Mouse (Mus musculus) heart, embryonic 14.5 days (tissue): ENCODE results near the gene Kcnq1. TPM values are rescaled to one million over a fixed set of nuclear protein-coding genes. Genes with fewer than 3 reads are reported as not detected.

Source experiments
- ATAC-seq: fragments of 200-750 bp; cut with Nextera tagmentation; 2 replicates; pipeline ENCODE4 v1.8.0; 2017; ENCODE audit warnings: low read depth, moderate TSS enrichment; ENCODE audit not compliant: insufficient number of reproducible peaks, insufficient read depth, low FRiP score
- H3K27ac ChIP-seq, 2 experiments: fragments of 200-500 bp in 1 of 2; fragments of 300-500 bp in 1 of 2; sonication (generic) in 1 of 2; replicated peaks in 1 of 2; 2 replicates each; pipeline ENCODE4 v1.5.1; 2012 to 2014; ENCODE audit warnings: low read depth in 2 of 2, low read length in 2 of 2, control low read depth in 1 of 2, mild to moderate bottlenecking in 1 of 2, mixed read lengths in 1 of 2; ENCODE audit not compliant: control insufficient read depth in 1 of 2, insufficient read depth in 1 of 2
- H3K27me3 ChIP-seq: fragments of 300-500 bp; sonication (generic); 2 replicates; pipeline ENCODE4 v1.6.1; 2014; ENCODE audit warnings: mild to moderate bottlenecking, low read length, control low read depth; ENCODE audit not compliant: control insufficient read depth, insufficient read depth
- H3K36me3 ChIP-seq: fragments of 300-500 bp; sonication (generic); 2 replicates; pipeline ENCODE4 v1.6.1; 2014; ENCODE audit warnings: mild to moderate bottlenecking, control low read depth, low read length, mixed read lengths; ENCODE audit not compliant: control insufficient read depth, insufficient read depth
- H3K4me1 ChIP-seq, 2 experiments: fragments of 200-500 bp in 1 of 2; fragments of 300-500 bp in 1 of 2; sonication (generic) in 1 of 2; 2 replicates each; pipeline ENCODE4 v1.6.1; 2012 to 2014; ENCODE audit warnings: low read length in 2 of 2, control low read depth in 1 of 2, mixed read lengths in 1 of 2; ENCODE audit not compliant: control insufficient read depth in 2 of 2, insufficient read depth in 2 of 2
- H3K4me2 ChIP-seq: fragments of 300-500 bp; sonication (generic); 2 replicates; pipeline ENCODE4 v1.6.1; 2014; ENCODE audit warnings: mild to moderate bottlenecking, low read length
- H3K4me3 ChIP-seq, 2 experiments: fragments of 200-500 bp in 1 of 2; fragments of 300-500 bp in 1 of 2; sonication (generic) in 1 of 2; 2 replicates each; pipeline ENCODE4 v1.5.1; 2012 to 2014; ENCODE audit warnings: low read length in 2 of 2, mild to moderate bottlenecking in 2 of 2, control low read depth in 1 of 2, low read depth in 1 of 2, moderate library complexity in 1 of 2; ENCODE audit not compliant: control insufficient read depth in 1 of 2, insufficient read depth in 1 of 2
- H3K9ac ChIP-seq: fragments of 300-500 bp; sonication (generic); 2 replicates; pipeline ENCODE4 v1.6.1; 2014; ENCODE audit warnings: mild to moderate bottlenecking, low read length
- H3K9me3 ChIP-seq: fragments of 300-500 bp; sonication (generic); 2 replicates; pipeline ENCODE4 v1.6.1; 2016; ENCODE audit warnings: low read length, control low read depth; ENCODE audit not compliant: control insufficient read depth
- WGBS: fragments of 180-500 bp; shearing (Covaris S2); extraction: QIAGEN DNeasy Blood & Tissue Kit; methylation state at CpG from one replicate; pipeline ENCODE4 v1.1.7; 2014; 5-methylcytosine and 5-hydroxymethylcytosine counted together
- polyA plus RNA-seq: library from polyadenylated mRNA; unstranded; fragments of >200 nt; fragmentation: Nextera tagmentation; extraction: Ambion mirVana; gene quantifications from 2 replicates; pipeline ENCODE4 v1.2.1, GENCODE M21; 2014

Gene Kcnq1
- polyA plus RNA-seq, 1 experiment from 2014 or later: 28.1 TPM

DNA sequence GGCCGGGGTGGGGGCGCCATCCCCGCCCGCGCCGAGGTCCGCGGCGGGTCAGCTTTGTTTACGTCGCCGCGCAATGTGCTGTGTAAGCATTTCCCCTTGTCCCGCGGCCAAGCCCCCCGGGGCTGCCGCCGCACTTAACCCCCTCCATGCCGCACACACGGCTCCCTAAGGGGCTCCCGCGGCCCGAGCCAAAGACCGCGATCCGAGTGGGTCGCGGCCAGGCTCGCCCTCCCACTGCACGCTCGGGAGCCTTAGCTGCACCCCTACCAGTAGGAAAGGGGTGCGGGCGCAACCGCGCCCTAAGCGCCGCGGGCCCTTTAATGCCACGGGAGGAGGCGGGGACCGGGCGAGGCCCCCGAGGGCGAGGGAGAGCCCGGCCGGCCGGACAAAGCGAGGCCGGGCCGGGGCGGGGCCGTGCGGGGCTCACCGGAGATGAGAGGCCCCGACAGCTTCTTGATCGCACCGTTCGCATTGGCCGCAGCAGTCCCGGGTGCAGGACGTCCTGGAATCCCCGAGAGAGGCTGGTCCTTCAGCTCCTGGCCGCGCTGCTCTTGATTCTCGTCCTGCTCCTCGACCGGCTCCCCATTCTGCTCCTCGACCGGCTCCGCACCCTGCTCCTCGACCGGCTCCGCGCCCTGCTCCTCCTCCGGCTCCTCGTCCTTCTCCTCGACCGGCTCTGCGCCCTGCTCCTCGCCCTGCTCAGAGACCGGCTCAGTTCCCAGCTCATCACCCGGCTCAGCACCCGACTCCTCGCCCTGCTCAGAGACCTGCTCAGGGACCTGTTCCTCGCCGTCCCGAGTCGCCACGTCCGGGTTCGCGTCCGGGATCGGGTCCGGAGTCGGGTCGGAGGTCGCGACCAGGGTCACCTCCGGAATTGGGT, 353.4 kb downstream of the Kcnq1 start:
- Histone ChIP-seq H3K27ac (peak overlapping the region; percentile 14 to 72), H3K4me1 (peaks cover 4 to 18% of the 10 kb centered on the region in 2 experiments; a peak in 3 of 4 replicates), H3K9ac (peak overlapping the region; percentile 79), H3K4me2 (peak overlapping the region; percentile 77), H3K4me3 (peak overlapping the region; percentile 65 to 68), H3K36me3 (no peaks in the 10 kb centered on the region), H3K9me3 (peaks cover 4% of the 10 kb centered on the region; the same call in 1 of the 2 replicates), H3K27me3 (no peaks in the 10 kb centered on the region)
- ATAC-seq: peak; percentile 8; the same call in 1 of the 2 replicates
- WGBS: 19% methylated on average over 87 of the region's 100 CpGs

DNA sequence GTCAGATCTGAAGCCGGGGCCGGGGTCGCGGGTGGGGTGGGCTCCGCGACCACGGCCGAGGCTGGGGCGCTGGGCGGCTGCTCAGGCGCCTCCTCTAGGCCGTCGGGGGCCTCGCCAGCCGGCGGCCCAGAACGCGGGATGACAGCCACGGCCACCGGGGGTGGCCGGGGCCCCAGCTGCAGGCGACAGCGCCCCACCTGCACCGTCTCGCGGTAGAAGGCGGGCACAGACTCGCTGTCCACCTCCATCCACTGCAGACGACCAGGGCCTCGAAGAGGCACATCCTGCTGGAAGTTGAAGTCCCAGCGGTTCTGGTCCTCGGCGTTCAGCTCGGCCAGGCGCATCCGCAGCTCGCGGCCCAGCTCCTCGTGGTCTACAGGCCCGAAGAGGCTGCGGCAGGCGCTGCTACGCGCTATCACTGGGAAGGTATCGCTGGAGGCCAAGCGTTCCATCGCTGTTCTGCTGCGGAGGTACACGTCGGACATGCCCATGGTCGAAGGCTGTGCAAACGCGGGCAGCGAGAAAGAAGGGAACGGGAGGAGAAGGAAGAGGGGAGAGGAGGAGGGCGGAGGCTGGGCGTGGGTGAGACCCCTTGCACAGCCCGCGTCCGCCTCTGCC, 354.2 kb downstream of the Kcnq1 start:
- peaks cover 4% of the 10 kb centered on the region; the same call in 1 of the 2 replicates for H3K9me3 ChIP-seq
- peak overlapping the region; percentile 65 to 68 for H3K4me3 ChIP-seq
- no peaks in the 10 kb centered on the region for H3K36me3 ChIP-seq
- 30% methylated on average over 58 of the region's 60 CpGs for WGBS
- H3K4me1 ChIP-seq: peaks cover 11 to 26% of the 10 kb centered on the region in 2 experiments; a peak in 3 of 4 replicates
- H3K4me2 ChIP-seq: peak overlapping the region; percentile 77
- H3K9ac ChIP-seq: peak overlapping the region; percentile 79
- no peaks in the 10 kb centered on the region for H3K27me3 ChIP-seq
- H3K27ac ChIP-seq: peak overlapping the region; percentile 8 to 72; a peak in 3 of 4 replicates
- ATAC-seq: no peak

DNA sequence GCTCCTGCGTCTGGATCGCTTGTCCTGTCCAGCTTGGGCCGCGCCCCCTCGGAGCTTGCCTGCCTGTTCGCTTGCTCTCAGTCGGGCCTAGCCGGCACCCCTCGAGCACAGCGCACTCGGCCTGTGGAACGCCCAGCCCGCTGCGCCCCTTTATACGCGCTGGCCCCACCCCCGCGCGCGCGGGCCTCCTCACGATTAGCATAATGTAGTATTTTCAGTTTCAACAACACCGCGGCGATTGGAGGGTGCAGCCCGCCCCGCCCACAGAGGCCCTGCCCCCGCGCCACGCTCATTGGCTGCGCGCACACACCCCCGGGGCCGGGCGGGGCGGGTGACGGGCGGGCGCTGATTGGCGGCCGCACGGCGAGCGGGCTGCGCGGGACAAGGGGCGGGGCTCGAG, 354.7 kb downstream of the Kcnq1 start, which contains the start of gene Cdkn1c:
TSS of gene Cdkn1c (minus strand) at position 177 of the 400 bp plus-strand sequence.
- WGBS: 27% methylated on average over 47 of the region's 48 CpGs
- H3K4me1 ChIP-seq: peaks cover 12 to 27% of the 10 kb centered on the region in 2 experiments

GRCm38 (mm10) chr7:143461294-143461870, 355.2 kb downstream of the Kcnq1 start:
- 0 out of 2 replicates have a peak, but pooled peaks have one; percentile 9 for ATAC-seq
- H3K9ac ChIP-seq: peak overlapping the region; percentile 66
- peaks cover 4% of the 10 kb centered on the region; the same call in 1 of the 2 replicates for H3K9me3 ChIP-seq
- H3K4me1 ChIP-seq: peaks cover 15 to 27% of the 10 kb centered on the region in 2 experiments
- H3K27me3 ChIP-seq: no peaks in the 10 kb centered on the region
- 42% methylated on average over 17 of the region's 32 CpGs for WGBS
- H3K36me3 ChIP-seq: no peaks in the 10 kb centered on the region
- H3K4me3 ChIP-seq: peak overlapping the region; percentile 40 to 68
- peak overlapping the region; percentile 77 for H3K4me2 ChIP-seq
- peak overlapping the region; percentile 13 to 58 for H3K27ac ChIP-seq

More for the DNA sequence above, 354.7 kb downstream of the Kcnq1 start, which contains the start of gene Cdkn1c:
- Histone ChIP-seq H3K4me3 (peak within 1 kb of the TSS; percentile 65 to 68), H3K9ac (peak within 1 kb of the TSS; percentile 79), H3K4me2 (peak within 1 kb of the TSS; percentile 77), H3K27me3 (no peaks in the 10 kb centered on the region), H3K27ac (peak within 1 kb of the TSS; percentile 13 to 72), H3K9me3 (peaks cover 4% of the 10 kb centered on the region; the same call in 1 of the 2 replicates), H3K36me3 (no peaks in the 10 kb centered on the region)
- peak; percentile 86 for ATAC-seq

DNA sequence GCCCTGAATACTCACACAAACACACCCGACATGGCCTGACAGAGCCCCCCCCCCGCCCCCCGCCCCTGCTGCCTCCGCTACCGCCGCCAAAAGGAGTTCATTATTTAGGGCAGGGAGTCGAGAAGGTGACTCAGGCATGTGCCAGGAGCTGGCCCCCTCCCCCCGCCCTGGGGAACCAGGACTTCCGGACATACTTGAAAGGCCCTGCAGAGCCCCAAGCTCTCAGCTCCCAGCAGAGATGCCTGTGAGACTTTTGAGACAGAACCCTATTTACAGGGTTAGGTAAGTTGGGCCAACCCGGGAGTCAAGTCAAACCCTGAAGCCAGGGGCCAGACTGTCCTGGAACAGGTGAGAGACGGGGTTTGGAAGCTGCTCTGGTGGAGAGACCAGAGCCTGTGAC, 355.8 kb downstream of the Kcnq1 start:
- Histone ChIP-seq H3K27ac (peak overlapping the region in 1 of 2 experiments; percentile 58; a peak in 1 of 4 replicates), H3K4me2 (peak overlapping the region; percentile 77)
- 43% methylated on average over 11 of the region's 11 CpGs for WGBS

DNA sequence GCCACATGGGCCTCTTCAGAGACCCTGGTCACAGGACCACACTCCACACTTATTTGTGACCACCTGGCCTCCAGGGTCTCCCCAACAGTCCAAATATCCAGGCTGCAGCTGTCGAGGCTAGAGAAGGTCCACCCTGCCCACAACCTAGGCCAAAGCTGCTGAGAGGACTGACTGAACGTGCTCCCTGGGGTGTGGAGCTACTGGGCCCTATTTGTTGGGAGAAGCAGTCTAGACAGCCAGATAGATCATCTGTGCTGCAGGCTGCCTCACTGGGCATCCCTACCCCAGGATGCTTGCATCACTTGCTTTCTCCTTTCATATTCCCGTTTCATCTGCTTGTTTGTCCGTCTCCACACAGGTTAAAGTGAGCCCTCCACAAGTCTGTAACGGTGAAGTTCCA, 356.4 kb downstream of the Kcnq1 start:
- Histone ChIP-seq H3K9me3 (peaks cover 4% of the 10 kb centered on the region; the same call in 1 of the 2 replicates), H3K4me1 (peaks cover 15 to 27% of the 10 kb centered on the region in 2 experiments), H3K27me3 (no peaks in the 10 kb centered on the region), H3K4me2 (no peak overlapping the region), H3K4me3 (no peak overlapping the region), H3K27ac (0 out of 4 replicates have a peak overlapping the region, but pooled peaks of 1 of the 2 experiments have one; percentile 24), H3K9ac (no peak overlapping the region), H3K36me3 (no peaks in the 10 kb centered on the region)
- no peak for ATAC-seq
- WGBS: 81% methylated on average over 5 of the region's 5 CpGs

More for the DNA sequence above, 355.8 kb downstream of the Kcnq1 start:
- Histone ChIP-seq H3K36me3 (no peaks in the 10 kb centered on the region), H3K4me3 (no peak overlapping the region), H3K4me1 (peaks cover 15 to 27% of the 10 kb centered on the region in 2 experiments), H3K9me3 (peaks cover 4% of the 10 kb centered on the region; the same call in 1 of the 2 replicates), H3K9ac (peak overlapping the region; percentile 66; the same call in 1 of the 2 replicates), H3K27me3 (no peaks in the 10 kb centered on the region)
- no peak for ATAC-seq
